Comparison of ENCODE assay signal across 25 mouse cellular contexts in the genomic region with DNA sequence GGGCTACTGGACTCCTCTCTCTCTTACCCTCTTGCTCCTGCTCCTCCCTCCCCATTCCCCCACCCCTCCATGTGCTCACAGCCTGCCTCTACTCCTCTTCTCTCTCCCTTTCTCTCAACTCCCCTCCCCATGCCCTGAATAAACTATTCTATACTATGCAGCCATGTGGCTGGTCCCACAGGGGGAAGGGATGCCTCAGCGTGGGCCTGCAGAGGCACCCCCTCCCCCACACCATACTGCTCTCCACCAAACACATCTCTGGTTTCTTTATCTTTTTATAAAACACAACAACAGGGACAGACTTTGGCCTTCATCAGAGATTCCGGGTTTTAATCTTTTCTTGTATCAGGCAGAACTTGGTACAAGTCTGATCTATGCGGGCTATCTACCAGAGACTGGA.
DNase-seq lines count a peak whose midpoint lies in the region; ATAC-seq and TF ChIP-seq lines count a peak whose summit lies in the region.
"Had no signal": no experiment of that assay in that cellular context is flagged by ENCODE, and none has a peak within 500 bp of the region (broad histone marks: within the 10 kb centered on the region; RNA-seq: fewer than 3 reads in every experiment).

No protein-coding gene starts in this region.

- no peak overlapping the region for H3K9ac ChIP-seq in kidney, embryonic 15.5 days
- H3K9ac ChIP-seq in lung, postnatal 0 days (replicated peaks; ENCODE audit: low read depth) = no peak overlapping the region
- H3K9ac ChIP-seq in embryonic facial prominence, embryonic 13.5 days = no peak overlapping the region
- H3K9ac ChIP-seq in heart, embryonic 12.5 days = no peak overlapping the region
- H3K9ac ChIP-seq: hindbrain, embryonic 13.5 days; limb, embryonic 15.5 days; liver, embryonic 13.5 days; neural tube, embryonic 12.5 days had no signal

- 63% methylated on average over 3 of the region's 3 CpGs for WGBS in kidney, embryonic 15.5 days
- 43% methylated on average over 3 of the region's 3 CpGs for WGBS in lung, postnatal 0 days
- 59% methylated on average over 3 of the region's 3 CpGs for WGBS in embryonic facial prominence, embryonic 10.5 days
- 51% methylated on average over 3 of the region's 3 CpGs for WGBS in embryonic facial prominence, embryonic 13.5 days
- 44% methylated on average over 3 of the region's 3 CpGs for WGBS in heart, embryonic 12.5 days

- H3K27me3 ChIP-seq in kidney, embryonic 15.5 days = no peaks in the 10 kb centered on the region
- no peaks in the 10 kb centered on the region for H3K27me3 ChIP-seq in lung, postnatal 0 days (replicated peaks; ENCODE audit: insufficient read depth, low read length)
- no peaks in the 10 kb centered on the region for H3K27me3 ChIP-seq in embryonic facial prominence, embryonic 10.5 days (replicated peaks; ENCODE audit: low read depth, poor library complexity, severe bottlenecking)
- H3K27me3 ChIP-seq in embryonic facial prominence, embryonic 13.5 days = no peaks in the 10 kb centered on the region
- H3K27me3 ChIP-seq in heart, embryonic 12.5 days (replicated peaks) = 0 out of 2 replicates have a peak, but pooled peaks cover 3% of the 10 kb centered on the region
- H3K27me3 ChIP-seq: hindbrain, embryonic 13.5 days; limb, embryonic 15.5 days; liver, embryonic 13.5 days; neural tube, embryonic 12.5 days had no signal

- no peaks in the 10 kb centered on the region for H3K36me3 ChIP-seq in kidney, embryonic 15.5 days
- H3K36me3 ChIP-seq in lung, postnatal 0 days (ENCODE audit: insufficient read depth, low read length) = no peaks in the 10 kb centered on the region
- no peaks in the 10 kb centered on the region for H3K36me3 ChIP-seq in embryonic facial prominence, embryonic 10.5 days (replicated peaks)
- no peaks in the 10 kb centered on the region for H3K36me3 ChIP-seq in embryonic facial prominence, embryonic 13.5 days
- no peaks in the 10 kb centered on the region for H3K36me3 ChIP-seq in heart, embryonic 12.5 days
- H3K36me3 ChIP-seq: hindbrain, embryonic 13.5 days; limb, embryonic 15.5 days; liver, embryonic 13.5 days; midbrain, embryonic 10.5 days; neural tube, embryonic 12.5 days had no signal

- H3K27ac ChIP-seq in kidney, embryonic 15.5 days = peak overlapping the region; percentile 70; the same call in 1 of the 2 replicates
- H3K27ac ChIP-seq in lung, postnatal 0 days (ENCODE audit: low read length) = peak overlapping the region; percentile 48
- H3K27ac ChIP-seq in embryonic facial prominence, embryonic 10.5 days (replicated peaks) = peak overlapping the region; percentile 42
- peak overlapping the region; percentile 44; the same call in 1 of the 2 replicates for H3K27ac ChIP-seq in embryonic facial prominence, embryonic 13.5 days
- no peak overlapping the region for H3K27ac ChIP-seq in heart, embryonic 12.5 days (ENCODE audit: poor library complexity, severe bottlenecking)
- H3K27ac ChIP-seq: gastrocnemius, adult 2 months; hindbrain, embryonic 13.5 days; limb, embryonic 15.5 days; liver, embryonic 13.5 days; midbrain, embryonic 10.5 days; neural tube, embryonic 12.5 days had no signal

- H3K4me1 ChIP-seq in kidney, embryonic 15.5 days = peaks cover 43% of the 10 kb centered on the region
- H3K4me1 ChIP-seq in lung, postnatal 0 days (ENCODE audit: insufficient read depth, low read depth, low read length) = peaks cover 3% of the 10 kb centered on the region; the same call in 1 of the 2 replicates
- H3K4me1 ChIP-seq in embryonic facial prominence, embryonic 10.5 days = peaks cover 32% of the 10 kb centered on the region
- H3K4me1 ChIP-seq in embryonic facial prominence, embryonic 13.5 days = peaks cover 30% of the 10 kb centered on the region
- peaks cover 28% of the 10 kb centered on the region for H3K4me1 ChIP-seq in heart, embryonic 12.5 days (replicated peaks)
- H3K4me1 ChIP-seq: liver, embryonic 13.5 days; neural tube, embryonic 12.5 days had no signal

- TF ChIP-seq EP300 in lung, postnatal 0 days (IDR thresholded peaks at IDR 0.05) = no peak

- no peak for DNase-seq in kidney, postnatal 4 days
- DNase-seq in lung, postnatal 0 days (ENCODE audit: low spot score) = no peak
- DNase-seq in lung, postnatal 14 days = no peak
- DNase-seq in embryonic facial prominence, embryonic 10.5 days (ENCODE audit: low spot score) = no peak
- DNase-seq: adrenal gland, postnatal 14 days; cerebellum, adult 11 months; cerebellum, adult 9-10 months; cerebellum, postnatal 36 days; gastrocnemius, adult 2 months; heart, postnatal 14 days; liver, embryonic 13.5 days; right cerebral cortex, adult 18-20 months; spleen, adult 18-20 months; thymus, adult 2 months had no signal

- no peaks in the 10 kb centered on the region for H3K9me3 ChIP-seq in kidney, embryonic 15.5 days (replicated peaks)
- H3K9me3 ChIP-seq in lung, postnatal 0 days (ENCODE audit: low read length) = no peaks in the 10 kb centered on the region
- no peaks in the 10 kb centered on the region for H3K9me3 ChIP-seq in embryonic facial prominence, embryonic 10.5 days
- H3K9me3 ChIP-seq in embryonic facial prominence, embryonic 13.5 days = no peaks in the 10 kb centered on the region
- H3K9me3 ChIP-seq in heart, embryonic 12.5 days (replicated peaks) = 0 out of 2 replicates have a peak, but pooled peaks cover 3% of the 10 kb centered on the region
- H3K9me3 ChIP-seq: hindbrain, embryonic 13.5 days; limb, embryonic 15.5 days; liver, embryonic 13.5 days; midbrain, embryonic 10.5 days; neural tube, embryonic 12.5 days had no signal

- no peak overlapping the region for H3K4me2 ChIP-seq in kidney, embryonic 15.5 days
- no peak overlapping the region for H3K4me2 ChIP-seq in lung, postnatal 0 days (replicated peaks; ENCODE audit: low read depth, low read length)
- no peak overlapping the region for H3K4me2 ChIP-seq in embryonic facial prominence, embryonic 13.5 days
- H3K4me2 ChIP-seq in heart, embryonic 12.5 days = no peak overlapping the region
- H3K4me2 ChIP-seq: hindbrain, embryonic 13.5 days; limb, embryonic 15.5 days; liver, embryonic 13.5 days; neural tube, embryonic 12.5 days had no signal

- ATAC-seq in kidney, embryonic 15.5 days (replicated peaks; ENCODE audit: low FRiP score) = no peak
- no peak for ATAC-seq in lung, postnatal 0 days
- ATAC-seq in embryonic facial prominence, embryonic 13.5 days (ENCODE audit: insufficient number of reproducible peaks, insufficient read depth, low FRiP score, low TSS enrichment, low read depth) = no peak
- no peak for ATAC-seq in heart, embryonic 12.5 days (ENCODE audit: insufficient number of reproducible peaks, low FRiP score)
- ATAC-seq: CD4-positive, CD25-positive, alpha-beta regulatory T cell, adult 4 months; forebrain, embryonic 14.5 days; intestine, postnatal 0 days had no signal

- H3K4me3 ChIP-seq in kidney, embryonic 15.5 days (replicated peaks) = no peak overlapping the region
- H3K4me3 ChIP-seq in lung, postnatal 0 days (ENCODE audit: low read depth, low read length) = no peak overlapping the region
- H3K4me3 ChIP-seq in embryonic facial prominence, embryonic 10.5 days = no peak overlapping the region
- no peak overlapping the region for H3K4me3 ChIP-seq in embryonic facial prominence, embryonic 13.5 days
- H3K4me3 ChIP-seq in heart, embryonic 12.5 days = no peak overlapping the region
- H3K4me3 ChIP-seq: gastrocnemius, adult 2 months; hindbrain, embryonic 13.5 days; limb, embryonic 15.5 days; liver, embryonic 13.5 days; midbrain, embryonic 10.5 days; myocyte; neural tube, embryonic 12.5 days had no signal

- no peak for TF ChIP-seq CTCF in lung, postnatal 0 days (IDR thresholded peaks at IDR 0.05)
